Mouse (Mus musculus) kidney, postnatal 10 days (tissue): ENCODE results near the gene Olfr805.

Experiments used
- DNase-seq: peaks from one replicate; pipeline ENCODE4 v3.0.0; 2021; ENCODE audit warnings: mixed read lengths

Gene Olfr805

DNA sequence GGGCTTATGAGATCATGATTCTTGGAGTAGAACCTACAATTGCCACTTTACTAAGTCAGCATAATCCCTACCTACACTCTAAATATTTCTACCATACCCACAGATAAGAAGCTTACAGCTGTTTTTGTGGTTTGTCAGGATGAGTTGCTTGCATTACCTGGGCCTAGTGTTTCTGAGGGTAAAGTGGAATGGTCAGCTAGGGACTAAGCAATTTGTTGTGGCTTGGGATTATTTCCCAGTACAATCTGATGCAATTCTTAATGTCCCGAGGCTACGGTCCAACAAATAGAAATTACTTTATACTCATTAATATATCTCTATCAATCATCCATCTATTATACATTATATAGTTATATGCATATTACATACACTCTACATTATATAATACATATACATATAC lies at the start of gene Olfr805:
TSS of gene Olfr805 (minus strand) at position 101 of the 400 bp plus-strand sequence.
- DNase-seq = no peak

DNA sequence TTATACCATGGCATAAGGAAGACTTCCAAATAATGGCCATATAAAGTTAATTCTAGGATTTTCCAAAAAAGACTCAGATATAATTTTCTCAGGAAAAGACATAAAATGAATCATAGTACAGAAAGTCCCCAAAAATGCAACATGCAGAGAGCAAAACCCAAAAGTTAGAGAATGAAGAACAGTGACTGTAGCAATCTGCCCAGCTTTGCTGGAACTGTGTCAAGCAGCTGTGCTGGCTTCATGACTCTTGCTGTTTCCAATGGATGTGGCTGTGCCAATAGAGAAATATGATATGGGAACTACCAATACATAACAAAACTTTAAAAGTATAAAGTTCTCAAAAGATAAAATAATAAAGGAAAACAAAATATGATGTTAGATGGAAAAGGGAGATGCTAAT lies 48.9 kb upstream of the Olfr805 start:
- DNase-seq = no peak

DNA sequence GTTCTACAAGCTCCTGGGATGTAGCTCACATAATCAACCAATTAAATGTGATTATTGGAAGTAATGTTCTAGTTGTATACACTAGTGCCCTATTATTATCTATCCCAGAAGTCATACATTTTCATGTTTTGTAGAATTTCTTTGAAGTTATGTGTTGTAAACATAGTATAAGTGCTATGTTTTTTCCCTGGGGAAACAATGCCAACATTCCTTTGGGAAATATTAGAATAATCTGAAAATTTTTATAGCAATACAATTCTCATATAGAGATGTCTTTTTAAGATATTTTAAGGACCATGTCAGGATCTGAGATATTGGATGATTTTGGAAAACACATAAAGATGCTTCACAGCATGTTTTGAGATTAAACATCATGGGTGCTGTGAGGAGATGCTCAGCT lies 45.2 kb upstream of the Olfr805 start, which contains the start of gene Olfr809:
TSS of gene Olfr809 (plus strand) at position 301 of the 400 bp plus-strand sequence.
- no peak for DNase-seq

DNA sequence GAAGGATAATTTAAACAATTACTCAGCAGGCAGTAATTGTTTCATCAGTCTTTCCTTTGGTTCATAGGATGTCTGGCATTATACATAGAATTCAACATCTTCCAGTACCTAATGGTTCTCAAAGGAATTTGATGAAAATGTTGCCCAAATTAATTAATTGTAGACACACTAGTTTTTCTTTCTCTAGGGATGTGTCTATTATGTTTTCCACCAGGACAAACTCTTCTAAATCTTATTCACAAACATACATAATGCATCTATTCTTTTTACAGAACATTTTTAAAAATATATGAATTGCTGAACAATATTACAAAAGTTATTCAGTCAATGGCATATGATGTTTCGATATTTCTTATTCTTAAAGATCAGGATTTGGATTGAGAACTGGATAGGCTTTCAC lies 36.0 kb upstream of the Olfr805 start, which contains the start of gene Olfr808:
TSS of gene Olfr808 (plus strand) at position 301 of the 400 bp plus-strand sequence.
- DNase-seq = no peak

DNA sequence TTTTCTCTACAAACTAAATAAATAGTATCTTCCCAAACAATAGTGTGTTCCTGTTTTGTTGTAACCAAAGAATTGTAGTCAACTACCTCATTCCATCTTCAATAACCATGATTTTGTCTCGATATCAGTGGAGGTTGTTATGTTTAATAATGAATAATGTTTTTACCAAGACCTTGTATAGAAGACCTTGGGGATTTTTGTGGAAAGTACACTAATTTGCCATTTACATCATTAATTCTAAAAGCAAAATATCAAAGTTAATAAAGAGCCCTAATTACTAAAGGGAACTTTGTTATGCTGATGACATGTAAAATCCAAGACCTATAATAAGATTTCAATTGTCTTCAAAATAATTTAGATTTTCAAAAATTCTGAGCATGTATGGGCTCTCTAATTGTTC lies 28.5 kb upstream of the Olfr805 start, which contains the start of gene Olfr807:
TSS of gene Olfr807 (minus strand) at position 101 of the 400 bp plus-strand sequence.
- DNase-seq = no peak

DNA sequence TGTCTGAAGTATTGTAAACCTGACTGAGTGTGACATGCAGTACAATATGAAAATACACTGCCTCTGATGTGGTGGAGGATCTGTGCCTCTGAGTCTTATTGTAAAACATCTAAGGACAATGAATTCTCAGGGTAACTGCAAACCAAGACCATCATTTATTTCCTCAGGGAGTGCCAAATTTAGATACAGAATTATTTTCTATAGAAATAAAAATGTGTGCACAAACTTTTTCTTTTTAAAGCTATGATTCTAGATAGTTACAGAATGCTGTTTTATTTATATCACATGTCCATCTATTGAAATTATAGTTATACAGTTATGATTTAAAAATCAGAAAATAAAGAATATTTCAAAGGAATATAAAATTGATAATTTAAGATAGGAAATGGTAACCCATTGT lies 12.6 kb upstream of the Olfr805 start, which contains the start of gene Olfr806:
TSS of gene Olfr806 (minus strand) at position 101 of the 400 bp plus-strand sequence.
- no peak for DNase-seq

DNA sequence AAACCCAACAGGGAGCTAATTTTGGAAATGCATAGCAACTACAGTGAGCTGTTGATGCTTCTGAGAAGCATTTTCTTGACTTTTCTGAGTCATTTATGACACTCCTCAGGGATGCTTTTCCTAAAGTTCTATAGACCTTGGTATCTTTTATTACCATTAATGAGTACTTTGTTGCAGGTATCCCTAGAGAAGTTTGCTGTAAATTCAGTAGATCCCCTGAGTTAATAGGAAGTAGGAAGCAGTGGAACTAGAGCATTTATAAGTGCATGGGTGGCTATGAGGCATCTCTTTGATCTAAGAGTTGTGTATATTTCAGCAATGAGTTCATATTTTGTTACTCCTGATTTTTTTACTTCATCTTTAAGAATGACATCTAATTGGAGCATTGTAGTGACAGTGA lies 26.3 kb downstream of the Olfr805 start, which contains the start of gene Olfr804:
TSS of gene Olfr804 (plus strand) at position 301 of the 400 bp plus-strand sequence.
- DNase-seq = no peak

DNA sequence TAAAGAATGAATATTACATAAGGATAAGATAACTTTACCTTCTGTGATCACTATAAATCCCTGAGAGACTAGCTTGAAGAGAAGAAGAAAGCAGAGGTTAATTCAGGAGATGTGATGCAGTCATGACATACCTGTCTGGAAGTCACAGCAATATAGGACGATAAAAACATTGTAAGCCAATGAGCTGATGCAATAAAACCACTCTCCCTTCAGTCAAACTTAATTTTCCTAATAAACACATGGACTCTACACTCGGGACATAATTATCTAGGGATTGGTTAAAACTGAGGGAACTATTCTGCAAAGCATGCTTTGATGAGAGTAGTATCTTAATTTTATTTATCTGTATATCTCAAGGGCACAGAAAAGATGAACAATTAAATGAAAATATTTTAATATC lies 35.0 kb downstream of the Olfr805 start, which contains the start of gene Olfr803:
TSS of gene Olfr803 (minus strand) at position 101 of the 400 bp plus-strand sequence.
- no peak for DNase-seq

DNA sequence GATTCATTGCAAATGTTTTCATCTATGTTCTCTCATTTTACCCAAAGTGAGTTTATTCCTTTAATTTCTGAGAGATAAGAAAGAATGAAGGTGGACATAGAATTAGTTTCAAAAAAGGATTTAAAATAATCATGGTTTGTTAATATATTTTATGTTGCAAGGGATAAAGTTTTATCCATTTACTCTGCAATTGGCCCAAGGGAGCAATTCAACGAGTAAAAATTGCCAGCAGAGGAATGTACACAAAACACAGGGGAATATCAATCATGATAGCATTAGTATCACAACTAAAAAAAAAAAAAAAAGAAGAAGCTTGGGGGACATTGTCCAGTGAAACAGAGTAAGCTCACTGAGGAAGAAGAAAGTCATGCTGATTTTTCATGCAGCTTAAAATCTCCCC lies 41.1 kb downstream of the Olfr805 start, which contains the start of gene Olfr802:
TSS of gene Olfr802 (minus strand) at position 101 of the 400 bp plus-strand sequence.
- DNase-seq = no peak

DNA sequence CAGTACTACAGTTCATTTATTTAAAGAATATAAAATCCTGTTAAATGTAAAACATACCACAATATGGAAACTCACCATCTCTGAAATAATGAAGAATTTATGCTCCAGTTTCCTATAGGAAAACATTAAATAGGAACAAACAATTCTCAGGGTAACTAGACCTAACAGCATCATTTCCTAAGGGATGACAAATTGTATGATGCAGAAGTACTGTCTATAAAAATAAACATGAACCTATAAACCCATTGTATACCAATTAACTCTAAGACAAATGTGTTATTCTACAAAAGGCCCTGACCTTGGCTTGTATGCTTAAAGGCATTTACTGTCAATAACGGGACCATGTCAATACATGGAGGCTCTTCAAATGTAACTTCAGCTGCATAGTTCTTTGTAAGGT lies 55.4 kb downstream of the Olfr805 start, which contains the start of gene Olfr801:
TSS of gene Olfr801 (minus strand) at position 101 of the 400 bp plus-strand sequence.
- DNase-seq = no peak
